Mouse (Mus musculus) C2C12 (cell line): ENCODE measurements at regions not wholly inside any gene's neighbourhood (a gene's known extent, or its start where the extent isn't known, plus 50 kb on each side); places are given as distances from the start of the nearest gene placed in this dataset.

Experiments
- CEBPB ChIP-seq: IDR thresholded peaks from one replicate; pipeline ENCODE4 v1.6.1; 2011; ENCODE audit warnings: low read depth, mild to moderate bottlenecking, control low read depth, moderate library complexity
- CTCF ChIP-seq: IDR thresholded peaks from one replicate; pipeline ENCODE4 v1.5.1; 2011; ENCODE audit not compliant: control insufficient read depth, insufficient read depth, insufficient read length
- FOSL1 ChIP-seq: IDR thresholded peaks from one replicate; pipeline ENCODE4 v1.8.0; 2011; ENCODE audit warnings: mild to moderate bottlenecking, low read length; ENCODE audit not compliant: poor library complexity, insufficient read depth, severe bottlenecking
- MAX ChIP-seq: IDR thresholded peaks from one replicate; pipeline ENCODE4 v1.6.1; 2011; ENCODE audit warnings: mild to moderate bottlenecking, control low read depth
- MYOD1 ChIP-seq: IDR thresholded peaks from one replicate; pipeline ENCODE4 v1.6.1; 2011; ENCODE audit warnings: low read depth; ENCODE audit not compliant: control insufficient read depth, insufficient read length
- MYOG ChIP-seq: IDR thresholded peaks from one replicate; pipeline ENCODE4 v1.6.1; 2011; ENCODE audit not compliant: control insufficient read depth, insufficient read length; ENCODE audit errors: extremely low read depth
- USF1 ChIP-seq: IDR thresholded peaks from one replicate; pipeline ENCODE4 v1.6.1; 2011; ENCODE audit warnings: low read depth, mild to moderate bottlenecking, control low read depth, moderate library complexity

- no peak for TF ChIP-seq CTCF
- TF ChIP-seq USF1, result no peak
- TF ChIP-seq MAX, result no peak
- TF ChIP-seq CEBPB, result no peak
- no peak for TF ChIP-seq MYOG
- TF ChIP-seq MYOD1, result no peak
- no peak for TF ChIP-seq FOSL1
Measured at GRCm38 (mm10) chr17:79485239-79485638, 126.4 kb upstream of the Rmdn2 start.
